Mouse (Mus musculus) C2C12 (cell line): Measurements from ENCODE around the gene Jmjd4.

ENCODE experiments used
- CEBPB ChIP-seq: IDR thresholded peaks from one replicate; pipeline ENCODE4 v1.6.1; 2011; ENCODE audit warnings: low read depth, mild to moderate bottlenecking, control low read depth, moderate library complexity
- CTCF ChIP-seq: IDR thresholded peaks from one replicate; pipeline ENCODE4 v1.5.1; 2011; ENCODE audit not compliant: control insufficient read depth, insufficient read depth, insufficient read length
- MYOD1 ChIP-seq: IDR thresholded peaks from one replicate; pipeline ENCODE4 v1.6.1; 2011; ENCODE audit warnings: low read depth; ENCODE audit not compliant: control insufficient read depth, insufficient read length

DNA sequence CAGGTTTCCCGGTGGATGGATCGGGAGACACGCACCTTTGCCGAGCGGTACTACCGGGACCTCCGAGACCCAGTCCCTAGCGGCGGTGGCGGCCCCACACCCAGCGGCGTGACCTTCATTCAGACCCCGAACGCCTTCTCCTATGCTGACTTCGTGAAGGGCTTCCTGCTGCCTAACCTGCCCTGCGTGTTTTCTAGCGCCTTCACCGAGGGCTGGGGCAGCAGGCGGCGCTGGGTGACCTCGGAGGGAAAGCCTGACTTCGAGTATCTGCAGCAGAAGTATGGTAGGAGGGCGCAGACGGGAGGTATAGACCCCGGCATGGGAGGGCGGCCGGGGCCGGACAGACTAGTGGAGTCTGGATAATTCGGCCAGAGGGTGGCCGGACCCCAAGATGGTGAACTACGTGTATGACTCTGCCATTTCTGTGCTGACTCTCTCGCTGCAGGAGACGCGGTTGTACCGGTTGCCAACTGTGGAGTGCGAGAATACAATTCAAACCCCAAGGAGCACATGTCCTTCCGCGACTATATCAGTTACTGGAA, 456 bp downstream of the Jmjd4 start:
- TF ChIP-seq CTCF (no peak), MYOD1 (no peak), CEBPB (no peak)
